Mouse (Mus musculus): Measurements from ENCODE around the gene Sla2.
"Not testable (repeated sequence)": the region's sequence is repeated elsewhere in the genome, so short reads cannot be mapped to it uniquely, and the experiment has no call there.

The Sla2 gene

DNA sequence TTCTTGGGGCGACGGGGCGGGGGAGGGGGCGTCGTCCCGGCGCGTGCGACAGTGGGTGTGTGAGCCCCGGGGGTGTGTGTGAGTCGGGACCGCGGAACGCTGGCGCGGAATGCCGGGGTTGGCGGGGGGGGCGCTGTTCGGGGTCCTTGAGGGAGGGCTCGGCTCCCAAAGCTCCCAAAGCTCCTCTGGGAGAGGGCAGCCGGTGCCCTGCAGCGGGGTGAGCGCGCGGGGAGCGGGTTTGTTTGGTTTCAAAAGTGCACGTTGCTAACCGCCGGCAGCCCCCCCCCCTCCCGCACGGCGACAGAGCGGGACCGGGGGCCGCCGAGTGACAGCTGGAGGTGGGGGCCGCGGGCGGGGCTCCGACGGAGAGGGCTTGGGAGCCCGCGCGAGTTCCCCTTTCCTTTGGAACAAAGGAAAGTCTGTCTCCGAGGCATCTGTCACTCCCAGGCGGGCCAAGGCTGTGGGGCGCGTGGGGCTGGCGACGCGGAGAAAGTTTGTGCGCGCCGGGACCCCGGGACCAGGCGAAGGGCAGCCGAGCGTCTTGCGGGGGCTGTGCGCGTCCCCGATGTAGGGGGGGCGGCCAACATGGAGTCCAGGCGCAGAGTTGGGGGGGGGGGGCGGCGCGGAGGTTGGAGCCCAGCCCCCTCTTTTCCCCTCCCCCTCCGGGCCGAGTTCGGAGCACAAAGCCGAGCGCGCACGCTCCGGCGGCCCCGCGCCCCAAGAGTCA lies 46.5 kb downstream of the Sla2 start:
- DNase-seq (ENCODE audit: extremely low read depth, low read depth): no peak

GRCm38 (mm10) chr2:156839319-156840191 lies 47.4 kb downstream of the Sla2 start, which contains the start of gene Tgif2:
Gene Tgif2, plus strand, starts transcription at chr2:156840007.
- peak; percentile 65 for DNase-seq (ENCODE audit: extremely low read depth, low read depth)

DNA sequence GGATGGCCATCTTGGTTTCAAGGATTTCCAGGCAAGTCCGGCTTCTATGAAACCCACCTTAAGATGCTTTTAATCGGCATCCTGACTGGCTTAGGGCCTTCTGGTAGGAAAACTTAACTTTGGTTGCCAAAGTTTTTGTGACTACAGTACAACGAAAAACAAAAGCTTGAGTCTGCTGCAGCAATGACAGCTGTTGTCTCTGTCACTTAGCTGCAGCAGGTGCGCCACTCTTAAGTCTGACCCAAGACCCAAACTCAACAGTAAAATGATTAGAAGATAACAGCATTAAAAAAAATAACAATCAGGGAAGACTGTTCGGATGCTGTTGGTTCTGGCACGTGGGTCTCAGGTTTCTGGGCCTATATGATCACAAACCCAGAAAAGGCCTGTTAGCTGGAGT lies 48.2 kb downstream of the Sla2 start:
- DNase-seq (ENCODE audit: extremely low read depth, low read depth): no peak

- no peak for DNase-seq (ENCODE audit: extremely low read depth, low read depth)
These were observed 52.7 kb downstream of the Sla2 start for GRCm38 (mm10) chr2:156834336-156834735.

DNA sequence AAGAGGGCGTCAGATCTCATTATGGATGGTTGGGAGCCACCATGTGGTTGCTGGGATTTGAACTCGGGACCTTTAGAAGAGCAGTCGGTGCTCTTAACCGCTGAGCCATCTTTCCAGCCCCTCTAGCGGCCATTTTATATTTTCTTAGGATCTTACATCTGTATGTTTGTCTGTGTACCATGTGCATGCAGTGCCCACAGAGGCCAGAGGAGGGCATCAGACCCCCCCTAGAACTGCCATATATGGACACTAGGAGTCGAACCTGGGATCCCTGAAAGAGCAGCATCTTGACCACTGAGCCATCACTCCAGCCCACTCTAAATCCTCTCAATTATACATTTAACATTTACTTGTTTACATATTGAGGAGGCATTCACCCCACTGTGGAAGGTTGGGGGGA lies 61.9 kb downstream of the Sla2 start:
- DNase-seq (ENCODE audit: extremely low read depth, low read depth): not testable (repeated sequence)

Measured in MEL-GATA-1-ER (cell line).